Mouse (Mus musculus) cerebellum, adult 8-10 months (tissue): ENCODE measurements around the gene H2-Q10.

Experiments
- DNase-seq: peaks from one replicate; pipeline ENCODE4 v3.0.0; 2022

The H2-Q10 gene

DNA sequence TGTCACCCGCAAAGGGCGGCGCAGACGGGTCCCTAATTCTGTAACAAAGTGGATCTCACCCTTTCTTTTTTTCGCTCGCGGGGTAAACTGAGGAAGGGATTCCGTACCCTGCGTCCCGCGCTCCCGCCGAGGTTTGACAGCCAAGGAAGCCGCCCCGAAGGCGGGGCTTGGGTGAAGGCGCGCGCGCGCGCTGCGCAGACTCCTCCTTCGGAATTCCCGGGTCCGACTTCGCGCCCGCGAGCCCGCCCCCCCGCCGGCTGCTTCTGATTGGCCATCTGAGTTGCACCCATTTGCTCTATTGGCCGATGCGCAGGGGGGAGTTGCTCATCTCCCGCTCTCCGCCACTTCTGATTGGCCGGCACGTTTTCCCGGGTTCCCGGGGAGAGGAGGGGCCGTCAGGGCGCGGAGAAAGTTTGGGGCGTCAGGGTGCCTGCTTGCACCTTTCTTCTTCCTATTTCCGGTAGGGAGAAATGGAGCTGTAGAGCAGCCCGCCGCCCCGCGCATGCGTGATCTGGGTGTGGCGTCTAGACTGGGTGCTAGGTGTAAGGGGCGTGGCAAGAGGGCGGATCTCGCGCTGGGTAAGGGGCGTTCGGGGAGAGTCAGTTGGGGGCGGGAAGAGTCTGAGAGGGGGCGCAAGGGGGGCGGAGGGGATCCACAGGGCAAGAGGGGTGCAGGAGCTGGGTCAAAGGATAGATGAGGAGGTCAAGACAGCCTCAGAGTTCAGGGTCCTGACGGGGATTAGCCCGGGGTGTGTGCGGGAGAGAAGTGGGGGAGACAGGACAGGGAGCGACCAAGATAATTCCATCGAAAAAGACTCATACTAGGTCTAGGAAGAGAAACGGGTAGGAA is 47.0 kb downstream of the H2-Q10 start, which contains the start of the genes Tcf19 and Cchcr1:
TSS of gene Tcf19 (minus strand) at position 173 of the 849 bp plus-strand sequence.
TSS of gene Cchcr1 (plus strand) at position 449 of the 849 bp plus-strand sequence.
- DNase-seq, result peak; percentile 92

DNA sequence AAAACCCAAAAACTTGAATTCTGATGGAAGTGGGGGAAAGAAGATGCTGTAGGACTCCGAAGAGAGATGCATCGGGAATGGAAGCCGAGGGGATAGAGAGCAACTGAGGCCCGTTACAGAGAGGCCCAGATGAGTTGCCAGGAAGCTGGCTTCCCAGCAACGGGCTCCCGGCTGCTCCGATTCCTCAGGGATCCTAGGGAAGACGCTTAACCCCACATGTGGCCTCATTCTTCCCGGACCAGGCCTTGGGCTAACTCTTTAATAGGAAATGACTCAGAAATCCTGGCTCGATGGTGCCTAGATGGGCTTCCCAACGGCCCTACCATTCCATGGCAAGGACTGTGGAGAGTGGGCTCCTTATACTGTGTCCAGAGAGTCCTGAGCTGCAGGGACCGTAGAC is 47.6 kb downstream of the H2-Q10 start:
- no peak for DNase-seq
